Mouse (Mus musculus): Measurements from ENCODE around the gene Tbc1d10b.

DNA sequence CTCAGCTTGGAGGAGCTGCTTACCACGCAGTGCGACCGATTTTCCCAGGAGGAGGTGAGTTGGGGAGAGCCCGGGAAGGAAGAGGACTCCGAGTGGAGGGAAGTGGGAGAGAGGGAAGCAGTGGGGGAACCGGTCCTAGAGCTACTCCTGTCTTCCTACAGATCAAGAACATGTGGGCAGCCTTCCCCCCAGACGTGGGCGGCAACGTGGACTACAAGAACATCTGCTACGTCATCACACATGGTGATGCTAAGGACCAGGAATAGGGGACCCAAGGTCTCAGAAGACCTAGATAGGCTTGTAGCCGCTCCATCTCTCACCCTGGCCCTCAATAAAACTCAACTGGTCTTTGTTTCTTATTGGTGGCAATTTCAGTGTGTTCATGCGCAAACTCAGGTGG, 5.7 kb upstream of the Tbc1d10b start:
- TF ChIP-seq CTCF (IDR thresholded peaks at IDR 0.05; ENCODE audit: control insufficient read depth, insufficient read depth, insufficient replicate concordance, low read depth, low read length) (no peak), POLR2A (IDR thresholded peaks at IDR 0.05; ENCODE audit: control insufficient read depth, low read depth, low read length) (no peak)
